Mouse (Mus musculus) small intestine, adult 2 months (tissue): Measurements from ENCODE around the gene Cldnd2.

ENCODE experiments used
- CTCF ChIP-seq: fragments of 200-500 bp; IDR thresholded peaks from 2 replicates; pipeline ENCODE4 v1.5.1; 2012; ENCODE audit warnings: low read depth, mild to moderate bottlenecking, control low read depth, inconsistent platforms, low read length, moderate library complexity, mixed read lengths; ENCODE audit not compliant: insufficient replicate concordance, insufficient read length; ENCODE audit errors: extremely low read depth
- POLR2A ChIP-seq: fragments of 200-500 bp; IDR thresholded peaks from 2 replicates; pipeline ENCODE4 v1.6.1; 2012; ENCODE audit warnings: low read depth, mild to moderate bottlenecking, control low read depth, inconsistent platforms, low read length, moderate library complexity

DNA sequence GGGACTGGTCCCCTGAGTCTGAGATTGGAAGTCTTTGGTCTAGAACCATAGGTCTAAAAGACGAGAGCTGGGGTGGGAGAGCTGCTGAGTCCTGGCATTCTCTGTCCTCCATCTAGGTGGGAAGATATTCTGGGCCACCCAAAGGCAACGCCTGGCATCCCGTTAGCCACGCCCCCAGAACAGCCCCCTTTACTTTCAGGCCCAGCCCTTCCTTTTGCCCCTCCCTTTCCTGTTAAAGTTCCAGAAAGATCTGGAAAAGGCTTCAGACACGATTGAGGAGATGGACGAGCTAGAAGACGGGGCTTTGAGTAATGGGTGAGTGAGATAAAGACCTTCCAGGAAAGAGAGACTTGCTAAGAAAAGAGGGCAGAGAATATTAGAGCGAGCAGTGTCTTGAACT is 13.2 kb upstream of the Cldnd2 start, which contains the start of gene Lim2:
- TF ChIP-seq CTCF (no peak), POLR2A (no peak)
